Mouse (Mus musculus) cerebellum, adult 8-10 months (tissue): ENCODE measurements around the gene Cep128.

Source experiments
- DNase-seq: peaks from one replicate; pipeline ENCODE4 v3.0.0; 2022

The Cep128 gene

DNA sequence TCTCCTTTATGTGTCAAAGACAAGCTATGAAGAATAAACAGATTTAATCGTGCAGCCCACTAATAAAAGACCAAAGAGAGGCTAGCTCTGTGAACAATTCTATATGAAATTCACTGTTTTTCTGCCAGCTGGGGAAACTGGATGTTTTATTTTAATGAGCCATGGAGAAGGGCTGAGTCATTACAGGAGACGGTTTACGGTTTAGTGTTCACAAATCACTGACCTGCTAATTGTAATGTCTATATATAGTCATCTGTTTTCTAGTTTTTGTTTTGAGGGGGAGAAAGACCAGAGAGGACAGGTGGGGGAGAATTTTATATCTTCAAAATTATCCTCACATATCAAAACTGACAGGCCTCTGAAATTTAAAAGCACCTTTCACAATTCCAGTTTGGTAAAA is 212.6 kb downstream of the Cep128 start:
- DNase-seq: no peak

GRCm38 (mm10) chr12:91161015-91161730 is 223.0 kb downstream of the Cep128 start:
- no peak for DNase-seq

DNA sequence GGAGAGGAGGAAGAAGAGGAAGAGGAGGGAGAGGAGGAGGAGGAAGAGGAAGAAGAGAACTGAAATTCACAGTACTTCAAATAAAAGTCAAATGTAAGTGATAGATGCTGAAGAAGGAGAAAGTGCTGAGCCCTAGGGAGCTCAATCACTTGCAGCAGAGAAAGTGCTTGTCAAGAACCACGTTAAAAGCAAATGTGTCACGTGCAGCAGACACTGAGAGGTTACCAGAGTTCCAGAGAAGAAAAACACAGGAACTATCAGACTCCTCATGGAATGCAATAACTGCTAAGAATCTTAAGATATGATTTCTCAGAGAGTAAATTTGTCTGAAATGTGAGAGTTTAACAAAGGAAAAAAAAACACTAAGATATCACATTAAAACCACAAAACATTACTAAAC is 225.7 kb downstream of the Cep128 start:
- DNase-seq: no peak

- DNase-seq: no peak
Observed at GRCm38 (mm10) chr12:91154052-91154451, 230.2 kb downstream of the Cep128 start.

- DNase-seq: no peak
Observed at GRCm38 (mm10) chr12:91149152-91149551, 235.1 kb downstream of the Cep128 start.

GRCm38 (mm10) chr12:91134740-91135517 is 249.3 kb downstream of the Cep128 start:
- DNase-seq: no peak

DNA sequence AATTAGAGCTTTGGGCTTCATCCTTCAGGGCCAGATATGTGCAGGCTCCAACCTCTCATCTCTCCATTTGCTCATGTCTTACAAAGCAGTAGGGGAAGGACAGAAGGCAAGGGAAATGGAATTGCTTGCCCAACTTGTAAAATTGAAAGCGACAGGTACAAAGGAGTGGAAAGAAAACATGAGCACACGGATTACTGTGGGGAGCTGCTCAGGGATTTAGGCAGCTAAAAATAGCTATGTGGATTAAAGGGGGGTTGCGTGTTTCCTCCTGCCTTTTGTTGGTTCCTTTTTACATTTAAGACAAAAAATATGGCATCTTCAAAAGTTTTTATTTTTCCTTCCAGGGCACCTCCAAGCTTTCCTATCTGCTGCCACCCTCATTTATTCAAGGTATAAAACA is 269.2 kb downstream of the Cep128 start:
- DNase-seq: no peak

DNA sequence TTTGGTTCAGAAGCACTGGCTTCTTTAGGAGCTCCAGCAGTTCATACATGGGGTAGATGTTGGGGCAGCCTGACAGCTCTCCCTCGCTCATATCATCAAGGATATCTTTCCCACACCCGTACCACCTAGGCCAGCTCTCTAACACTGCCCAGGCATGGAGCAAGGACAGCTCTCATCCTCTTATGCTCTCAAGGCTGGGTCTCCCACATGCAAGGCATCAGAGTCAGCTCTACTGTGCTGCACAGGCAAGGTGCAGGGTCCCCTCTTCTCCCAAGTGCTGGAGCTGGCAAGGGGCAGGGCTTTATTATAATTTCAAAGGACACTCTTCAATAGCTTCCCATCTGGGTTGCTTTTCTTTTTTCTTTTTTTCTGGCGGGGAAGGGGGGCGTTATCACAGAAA is 280.9 kb downstream of the Cep128 start:
- no peak for DNase-seq

GRCm38 (mm10) chr12:91097869-91098268 is 286.3 kb downstream of the Cep128 start:
- no peak for DNase-seq

GRCm38 (mm10) chr12:91096197-91096596 is 288.0 kb downstream of the Cep128 start:
- DNase-seq: no peak

DNA sequence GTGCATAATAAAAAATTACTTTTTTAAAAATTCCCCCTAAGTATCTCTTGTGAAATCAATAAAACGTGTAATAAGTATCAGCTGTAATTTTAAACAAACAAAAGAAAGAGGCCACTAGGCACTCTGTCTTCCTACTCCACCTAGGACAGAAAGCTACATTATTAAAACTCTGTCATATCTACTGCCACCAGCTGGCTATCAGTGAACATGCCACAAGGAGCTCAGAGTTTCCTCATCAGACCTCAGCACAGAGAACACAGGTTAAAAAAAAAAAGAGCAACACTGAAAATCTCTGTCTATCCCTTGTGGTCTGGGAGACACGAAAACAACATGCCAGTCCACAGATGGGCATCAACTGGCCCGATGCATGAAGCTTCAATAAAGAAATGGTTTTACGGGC is 295.9 kb downstream of the Cep128 start:
- DNase-seq: peak; percentile 41

DNA sequence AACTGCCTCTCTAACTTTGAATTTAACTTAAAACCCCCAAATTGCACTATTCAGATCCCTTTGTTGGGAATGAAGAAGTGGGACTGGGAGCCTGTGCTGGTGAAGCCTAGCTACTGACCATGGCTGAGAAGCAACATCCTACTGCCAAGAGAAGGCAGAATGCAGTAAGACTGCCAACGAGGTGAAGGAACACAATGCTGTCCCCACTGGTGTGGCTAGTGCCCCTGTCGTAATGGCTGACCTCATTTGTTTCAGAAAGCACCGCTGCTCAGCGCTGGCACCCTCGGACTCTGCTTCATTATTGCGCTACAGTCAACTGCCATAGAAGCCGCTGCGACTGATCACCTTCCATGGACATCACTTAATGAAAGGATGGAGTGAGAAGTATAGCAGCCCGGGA is 298.2 kb downstream of the Cep128 start:
- no peak for DNase-seq

DNA sequence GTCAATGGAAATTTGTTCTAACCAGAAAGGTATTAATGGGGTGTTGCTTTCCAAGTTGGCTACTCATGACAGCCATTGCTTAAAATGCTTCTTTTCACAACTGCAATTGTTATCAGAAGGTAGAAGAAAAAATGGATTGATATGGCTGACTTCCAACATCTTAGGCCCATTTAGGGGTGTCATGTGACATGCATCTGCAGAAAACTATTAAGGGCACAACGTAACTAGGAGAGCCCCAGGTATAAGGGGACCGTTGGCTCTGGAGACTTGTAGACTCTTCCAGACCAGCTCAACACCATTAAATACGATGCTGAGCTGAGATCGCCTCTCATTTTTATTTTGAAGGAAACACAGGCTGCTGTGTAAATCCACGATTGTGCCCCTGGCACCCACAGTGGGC is 308.6 kb downstream of the Cep128 start:
- DNase-seq: no peak

DNA sequence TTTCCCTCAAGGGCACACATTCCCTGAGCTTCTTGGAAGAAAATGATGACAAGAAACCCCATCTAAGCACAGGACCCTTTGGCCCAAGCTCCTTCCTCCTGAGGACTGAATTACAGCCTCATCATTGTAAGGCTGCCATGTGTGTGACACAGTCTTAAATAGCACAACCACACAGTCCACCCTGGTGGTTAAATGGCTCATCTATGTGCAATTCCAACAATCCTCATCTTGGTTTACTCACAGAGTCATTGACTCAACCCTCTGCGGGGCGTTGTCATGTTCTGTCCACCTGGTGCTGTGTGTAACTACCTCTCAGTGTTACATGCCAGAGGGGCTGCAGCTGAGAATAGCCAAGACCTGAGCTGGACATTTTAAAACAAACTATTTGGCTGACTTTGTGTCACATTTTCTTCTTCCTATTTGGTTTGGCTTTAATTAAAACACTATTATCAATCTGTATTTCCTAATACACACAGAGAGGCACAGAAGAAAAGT is 313.6 kb downstream of the Cep128 start:
- no peak for DNase-seq

DNA sequence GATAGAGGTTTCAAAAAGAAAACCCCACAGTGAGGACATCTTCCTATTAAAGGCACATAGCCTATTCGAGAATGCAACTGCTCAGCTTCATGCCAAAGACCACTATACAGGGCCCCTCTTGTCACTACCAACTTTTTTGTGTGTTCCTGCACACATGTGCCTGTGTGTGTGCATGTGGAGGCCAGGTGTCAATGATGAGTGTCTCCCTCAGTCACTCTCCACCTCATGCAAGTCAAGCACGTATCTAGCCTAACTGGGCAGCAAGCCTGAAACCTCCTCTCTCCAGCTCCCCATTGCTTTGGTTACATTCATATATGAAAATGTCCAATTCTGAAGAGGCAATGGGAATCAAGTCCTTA is 317.1 kb downstream of the Cep128 start:
- no peak for DNase-seq

DNA sequence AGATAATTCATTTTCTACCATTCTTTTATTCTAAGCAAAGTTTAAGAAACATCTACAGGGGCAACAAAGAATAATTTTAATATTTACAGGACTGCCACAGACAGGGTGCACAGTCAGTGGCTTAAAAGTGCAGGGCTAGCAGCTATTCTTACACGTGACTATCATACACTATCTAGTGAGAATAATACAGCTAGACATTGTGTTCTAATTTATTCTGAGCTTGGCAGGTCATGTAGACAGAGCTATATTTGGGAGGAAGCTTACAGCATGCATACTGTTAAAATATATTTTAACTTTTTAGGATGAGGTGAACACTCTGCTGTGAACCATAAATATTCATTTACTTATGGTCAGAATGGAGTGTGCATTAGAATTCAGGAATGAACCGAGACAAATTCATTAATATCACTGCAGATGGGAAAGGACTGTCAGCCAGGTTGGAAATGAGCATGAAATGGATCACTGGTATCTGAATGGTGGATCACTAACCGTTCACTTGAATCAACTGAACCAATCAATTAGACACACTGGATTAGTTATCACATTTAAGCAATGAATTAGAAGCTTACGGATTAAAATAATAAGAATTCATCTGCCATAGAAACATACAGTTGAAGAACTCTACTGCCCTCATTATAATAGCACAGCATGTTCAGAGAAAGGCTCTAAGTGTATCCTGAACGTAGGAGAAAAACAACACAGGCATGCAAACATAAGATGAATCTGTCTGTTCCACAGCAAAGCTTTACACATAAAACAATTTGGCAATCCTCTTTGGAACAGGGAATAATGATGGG is 317.7 kb downstream of the Cep128 start:
- no peak for DNase-seq

DNA sequence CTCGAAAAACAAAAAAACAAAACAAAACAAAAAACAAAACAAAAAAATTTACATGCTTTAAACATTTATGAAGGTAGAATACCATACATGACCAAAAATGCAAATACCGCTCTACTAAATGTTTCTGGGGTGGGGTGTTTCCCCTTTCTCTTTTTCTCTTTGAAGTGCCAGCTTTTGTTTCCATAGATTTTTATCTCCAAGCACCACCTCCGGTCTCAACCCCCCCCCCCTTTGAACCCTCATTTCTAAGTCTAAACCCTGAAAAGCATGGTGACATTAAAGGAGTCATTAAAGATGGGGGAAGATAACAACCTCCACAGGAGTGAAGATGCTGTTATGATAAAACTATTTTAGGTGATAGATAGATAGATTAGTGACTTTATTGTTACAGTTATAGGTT is 318.8 kb downstream of the Cep128 start:
- DNase-seq: no peak

GRCm38 (mm10) chr12:91064368-91064999 is 319.7 kb downstream of the Cep128 start:
- DNase-seq: no peak

DNA sequence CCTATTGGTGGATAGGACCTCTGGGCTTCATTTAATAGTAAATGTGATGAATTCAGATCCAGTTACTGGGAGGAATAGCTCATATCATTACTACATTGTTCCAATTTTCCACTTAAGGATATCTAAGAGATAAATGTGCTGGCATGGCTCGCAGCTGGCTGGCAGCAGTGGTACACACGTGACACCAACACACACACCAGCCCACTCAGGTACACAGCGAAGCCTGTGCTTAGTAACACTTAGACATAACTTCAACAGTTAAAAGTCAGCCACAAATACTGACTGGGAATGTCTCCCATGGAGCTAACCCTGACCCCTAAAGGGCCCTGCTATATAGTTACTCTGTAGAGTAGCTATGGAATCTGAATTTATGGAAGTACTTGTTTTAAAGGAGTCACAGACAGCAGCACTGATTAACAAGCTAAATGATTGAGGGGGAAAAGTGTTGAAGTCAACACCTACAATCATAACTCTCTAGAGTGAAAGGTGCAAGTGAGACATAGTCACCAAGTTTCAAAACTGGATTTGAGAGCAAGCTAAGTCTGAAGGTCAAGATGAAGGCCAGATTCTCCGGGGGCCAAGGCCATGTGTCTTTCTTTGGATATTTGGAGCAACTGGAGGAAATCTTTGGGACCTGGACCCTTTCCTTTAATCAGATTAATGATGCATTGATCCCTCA is 320.7 kb downstream of the Cep128 start:
- DNase-seq: no peak

- no peak for DNase-seq
Observed at GRCm38 (mm10) chr12:91062681-91063080, 321.5 kb downstream of the Cep128 start.

GRCm38 (mm10) chr12:91059704-91060318 is 324.4 kb downstream of the Cep128 start:
- no peak for DNase-seq

- peak; percentile 71 for DNase-seq
Observed at GRCm38 (mm10) chr12:91056885-91057284, 327.3 kb downstream of the Cep128 start.
